Mouse (Mus musculus): ENCODE measurements at regions not wholly inside any gene's neighbourhood (a gene's known extent, or its start where the extent isn't known, plus 50 kb on each side); places are given as distances from the start of the nearest gene placed in this dataset.

DNA sequence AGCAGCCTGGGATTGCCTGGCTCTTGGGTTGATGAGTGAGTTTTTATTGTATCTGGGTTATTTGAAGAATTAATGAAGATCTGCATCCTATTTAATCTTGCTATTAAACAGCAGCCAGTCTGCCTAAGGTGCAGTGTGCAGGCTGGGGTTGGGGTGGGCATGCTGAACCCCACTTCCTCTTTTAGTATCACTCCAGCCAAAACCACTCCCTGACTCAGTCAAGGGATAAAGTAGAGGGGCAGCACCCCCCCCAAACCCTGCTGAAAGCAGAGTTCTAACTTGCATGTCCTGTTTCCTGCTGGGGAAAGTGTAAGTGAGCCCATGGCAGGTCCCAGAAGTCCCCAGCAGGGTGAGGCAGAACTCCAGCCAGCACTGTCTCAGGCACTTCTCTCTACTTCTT lies 292.7 kb upstream of the Rtl1 start:
- DNase-seq: no peak

GRCm38 (mm10) chr12:109893657-109894056 lies 293.5 kb upstream of the Rtl1 start:
- DNase-seq: no peak

DNA sequence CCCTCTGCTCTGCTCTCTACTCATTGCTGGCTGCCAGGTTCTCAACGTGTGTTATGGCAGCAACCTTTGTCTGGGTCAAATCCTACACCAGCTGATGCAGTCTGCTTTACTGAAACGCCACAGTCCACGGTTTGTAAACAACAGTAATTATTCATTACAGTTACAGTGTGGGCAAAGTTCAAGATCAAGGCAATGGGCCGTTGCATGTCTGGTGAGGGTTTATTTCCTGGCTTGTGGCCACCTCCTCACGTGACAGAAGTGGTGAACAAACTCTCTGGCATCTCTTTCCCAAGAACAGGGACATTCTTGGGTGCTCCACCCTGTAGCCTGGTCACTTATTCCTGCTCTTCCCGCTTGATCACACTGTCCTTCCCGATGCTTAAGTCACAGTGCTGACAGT lies 295.3 kb upstream of the Rtl1 start:
- peak; percentile 6 for DNase-seq

- DNase-seq: no peak
Measured at GRCm38 (mm10) chr12:109896397-109896796, 296.3 kb upstream of the Rtl1 start.

DNA sequence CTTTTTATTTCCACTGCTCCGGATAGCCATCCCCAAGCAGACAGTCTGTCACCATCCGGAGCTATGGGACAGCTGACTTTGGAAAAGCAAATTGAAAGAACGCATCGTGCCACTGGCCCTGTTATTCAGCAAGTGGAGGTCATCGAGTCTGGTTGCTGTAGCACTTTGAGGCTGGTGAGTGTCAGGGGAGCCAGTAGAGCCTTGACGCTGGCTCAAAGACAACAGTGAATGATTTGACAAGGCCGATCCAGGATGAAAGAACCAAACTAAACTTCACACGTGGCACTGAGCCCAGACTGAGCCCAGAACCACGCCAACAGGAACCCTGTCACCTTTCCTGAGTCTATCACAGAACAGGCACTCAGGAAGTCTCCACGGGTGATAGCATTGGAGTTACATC lies 296.8 kb upstream of the Rtl1 start:
- DNase-seq: no peak

DNA sequence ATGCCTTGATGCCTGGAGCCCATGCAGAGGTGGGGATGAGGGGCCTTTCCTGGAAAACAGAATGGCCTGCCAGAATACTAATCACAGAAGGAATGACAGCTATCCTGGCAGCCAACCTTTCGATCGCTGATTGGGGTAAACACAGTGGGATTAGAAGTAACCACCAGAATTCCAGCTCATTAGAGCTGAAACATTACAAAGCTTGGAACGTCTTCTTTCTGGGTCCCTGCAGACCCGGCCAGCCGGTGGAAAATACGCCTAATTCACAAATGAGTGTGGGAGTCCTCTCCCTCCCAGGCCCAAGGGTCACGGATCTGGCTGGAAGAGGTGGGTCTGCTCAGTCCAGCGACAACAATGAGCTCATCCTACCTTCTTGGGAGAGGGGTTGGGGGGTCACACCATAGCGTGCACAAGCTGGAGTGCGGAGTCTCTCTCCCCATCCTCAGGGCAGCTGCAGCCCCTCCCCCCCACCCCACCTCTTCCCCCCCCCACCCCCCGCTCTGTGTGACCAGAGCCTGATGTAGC lies 297.8 kb upstream of the Rtl1 start:
- DNase-seq: no peak

DNA sequence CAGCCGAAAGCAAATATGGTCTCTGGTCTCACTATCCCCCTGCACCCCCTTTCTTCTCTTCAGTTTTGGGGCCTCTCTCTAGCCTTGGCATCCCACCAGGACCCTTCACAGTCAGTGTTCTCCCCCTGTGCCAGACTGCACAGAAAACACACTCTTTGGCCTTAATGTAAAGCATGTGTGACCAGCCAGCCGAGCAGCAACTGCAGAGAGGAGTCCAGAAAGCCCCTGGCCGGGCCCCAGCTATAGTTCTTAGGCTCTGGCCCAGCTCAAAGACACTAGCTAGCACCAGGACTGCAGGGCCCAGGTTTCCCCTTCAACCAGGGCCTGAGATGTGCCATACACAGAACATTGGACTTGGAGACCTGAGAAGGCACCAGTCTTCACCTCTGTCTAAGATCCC lies 299.3 kb upstream of the Rtl1 start:
- no peak for DNase-seq

DNA sequence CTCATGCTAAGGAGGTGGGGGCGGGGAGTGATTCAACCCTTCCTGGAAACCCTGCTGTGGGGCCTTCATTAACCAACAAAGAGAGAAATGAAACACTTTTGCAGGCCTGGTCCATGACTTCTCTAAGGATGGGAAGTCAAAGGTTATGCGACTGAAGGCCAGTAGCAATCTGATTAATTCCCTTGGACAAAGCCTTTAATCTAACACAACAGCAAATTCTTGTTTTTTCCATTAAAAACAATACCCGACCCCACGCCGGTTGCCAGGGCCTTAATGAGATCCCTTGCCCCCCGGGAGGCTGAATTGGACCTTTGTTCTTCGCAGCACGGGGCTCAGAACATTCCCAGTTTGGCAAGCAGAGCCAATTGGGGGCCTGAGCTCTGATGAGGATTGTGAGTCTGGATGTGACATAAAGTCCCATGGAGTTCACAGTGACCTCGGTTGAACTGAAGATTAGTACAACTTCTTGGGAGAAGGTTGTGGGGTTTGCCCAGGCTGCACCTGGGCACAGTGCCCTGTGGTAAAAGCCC lies 310.9 kb upstream of the Rtl1 start:
- no peak for DNase-seq

DNA sequence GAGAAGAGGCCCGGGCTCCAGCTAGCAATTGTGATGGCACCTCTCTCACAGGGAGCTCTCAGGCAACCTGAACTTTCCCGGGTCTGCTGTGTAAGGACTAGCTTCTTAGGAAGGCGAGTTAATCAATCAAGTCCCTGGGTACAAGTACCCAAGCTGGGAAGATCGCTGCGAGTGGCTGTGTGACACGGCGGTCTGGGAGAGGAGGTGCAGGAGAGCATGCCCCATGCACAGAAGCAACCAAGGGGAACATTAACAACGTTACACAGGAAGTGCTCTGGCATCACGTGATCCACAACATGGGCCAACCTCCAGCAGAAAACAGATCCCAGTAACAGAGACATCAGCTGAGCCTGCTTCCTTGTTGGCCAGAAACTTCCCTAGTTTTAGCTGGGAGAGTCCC lies 311.4 kb upstream of the Rtl1 start:
- DNase-seq: no peak

DNA sequence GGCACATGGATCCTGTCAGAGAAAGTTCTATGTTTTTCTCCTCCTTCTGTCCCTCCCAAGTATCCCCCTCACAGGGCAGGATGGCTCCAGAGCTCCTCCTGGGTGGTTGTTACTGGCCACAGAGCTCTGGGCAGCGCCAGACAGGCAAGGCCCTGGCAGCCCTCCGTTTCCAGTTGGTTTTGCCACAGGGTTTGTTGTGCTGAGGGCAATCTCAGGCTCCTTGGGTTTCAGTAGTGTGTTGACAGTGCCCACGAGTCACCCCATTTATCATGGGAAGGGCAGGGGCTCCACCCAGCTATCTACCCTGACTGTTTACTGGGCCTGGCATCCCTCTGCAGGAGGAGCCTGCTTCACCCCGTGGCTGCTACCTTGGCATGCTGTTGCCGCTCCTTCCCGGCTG lies 317.6 kb upstream of the Rtl1 start:
- no peak for DNase-seq

- DNase-seq: no peak
Measured at GRCm38 (mm10) chr12:109918901-109919300, 318.8 kb upstream of the Rtl1 start.

- DNase-seq: no peak
Measured at GRCm38 (mm10) chr12:109922111-109922510, 322.0 kb upstream of the Rtl1 start.

- no peak for DNase-seq
Measured at GRCm38 (mm10) chr12:109925866-109926265, 325.7 kb upstream of the Rtl1 start.

GRCm38 (mm10) chr12:109926643-109927042 lies 326.5 kb upstream of the Rtl1 start:
- peak; percentile 16 for DNase-seq

DNA sequence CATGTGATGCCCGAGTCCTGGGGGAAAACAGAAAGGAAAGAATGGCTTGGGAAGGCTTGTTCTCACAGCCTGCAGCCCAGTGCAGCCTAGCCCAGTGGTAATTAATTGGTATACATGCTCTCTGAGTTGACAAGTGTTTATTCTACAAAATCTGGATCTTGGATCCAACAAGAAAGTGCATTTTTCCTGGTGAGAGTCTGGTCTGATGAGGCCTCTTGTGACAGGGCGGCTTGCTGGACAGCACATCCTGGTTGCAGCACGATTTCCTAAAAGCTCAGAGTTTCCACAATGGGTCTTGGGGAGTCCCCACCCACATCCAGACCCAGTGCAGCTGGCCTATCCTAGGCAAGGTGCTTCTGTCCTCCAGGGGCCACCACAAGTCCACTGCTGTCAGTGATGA lies 332.7 kb upstream of the Dio3 start:
- DNase-seq: no peak

DNA sequence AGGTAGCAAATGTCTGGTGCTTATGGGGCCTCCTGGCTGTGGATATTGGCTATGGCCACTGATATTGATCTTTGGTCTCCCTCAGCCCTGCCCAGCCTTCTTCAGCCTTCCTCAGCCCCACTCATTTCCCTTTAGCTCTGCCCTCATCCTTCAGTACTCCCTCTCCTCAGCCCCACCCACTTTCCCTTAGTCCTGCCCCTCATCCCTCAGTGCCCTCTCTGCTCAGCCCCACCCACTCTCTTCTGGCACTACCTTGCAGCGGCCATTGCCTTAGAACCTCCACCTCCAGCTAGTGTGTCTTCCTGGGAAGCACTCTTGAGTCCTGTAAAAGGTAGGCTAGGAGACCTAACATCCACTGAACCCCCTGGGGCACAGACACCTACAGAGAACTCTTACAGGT lies 331.9 kb upstream of the Dio3 start:
- DNase-seq: no peak

DNA sequence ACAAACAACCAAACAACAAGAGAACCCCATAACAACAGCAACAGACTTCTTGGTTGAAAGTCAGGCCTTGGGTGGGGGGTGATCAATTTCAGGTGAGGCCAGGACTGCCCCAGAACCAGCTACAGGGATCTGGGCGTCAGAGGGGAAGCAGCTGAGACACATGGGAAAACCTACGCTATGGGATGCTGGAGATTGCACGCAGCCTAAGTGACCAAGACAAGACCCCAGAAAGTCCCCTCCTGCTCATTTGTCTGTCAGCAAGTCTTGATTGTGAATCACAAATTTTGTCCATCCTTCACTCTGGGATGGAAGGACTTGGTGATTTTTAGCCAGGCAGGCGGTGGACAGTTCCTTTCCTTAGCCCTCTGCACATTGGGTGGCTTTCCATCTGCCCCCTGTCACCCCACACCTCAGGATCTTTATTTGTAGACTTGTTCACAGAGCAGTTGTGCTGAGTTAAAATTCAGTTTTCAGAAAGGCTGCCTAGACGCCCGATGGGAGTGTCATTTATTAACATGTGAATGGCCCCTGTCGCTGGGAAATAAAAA lies 330.9 kb upstream of the Dio3 start:
- DNase-seq: peak; percentile 21

DNA sequence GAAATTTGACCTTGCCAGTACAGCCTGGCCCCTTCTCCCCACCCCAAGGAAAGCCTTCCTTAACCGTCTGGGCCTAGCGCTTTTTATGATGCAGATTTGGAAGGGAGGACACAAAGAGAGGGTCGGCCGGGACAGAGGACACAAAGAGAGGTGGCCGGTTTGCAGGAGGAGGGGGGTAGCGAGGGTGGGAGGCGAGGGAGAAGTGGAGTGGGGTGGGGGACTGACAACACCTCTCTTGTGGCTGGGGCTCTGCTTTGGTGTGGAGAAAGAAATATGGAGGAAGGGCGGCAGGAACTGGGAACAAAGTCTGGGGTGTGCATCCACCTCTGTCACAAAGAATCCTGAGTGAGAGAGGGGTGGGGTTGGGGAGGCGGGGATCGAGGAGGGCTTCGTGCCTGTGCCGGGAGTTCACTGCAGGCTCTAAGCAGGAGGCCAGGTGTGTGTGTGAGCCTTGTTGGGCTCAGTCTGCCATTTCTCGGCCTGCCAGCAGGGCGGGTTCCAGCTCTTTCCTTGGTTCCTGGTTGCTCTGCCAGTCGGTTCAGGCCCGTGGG lies 330.4 kb upstream of the Dio3 start:
- DNase-seq: no peak

GRCm38 (mm10) chr12:109949231-109949965 lies 329.5 kb upstream of the Dio3 start:
- no peak for DNase-seq

DNA sequence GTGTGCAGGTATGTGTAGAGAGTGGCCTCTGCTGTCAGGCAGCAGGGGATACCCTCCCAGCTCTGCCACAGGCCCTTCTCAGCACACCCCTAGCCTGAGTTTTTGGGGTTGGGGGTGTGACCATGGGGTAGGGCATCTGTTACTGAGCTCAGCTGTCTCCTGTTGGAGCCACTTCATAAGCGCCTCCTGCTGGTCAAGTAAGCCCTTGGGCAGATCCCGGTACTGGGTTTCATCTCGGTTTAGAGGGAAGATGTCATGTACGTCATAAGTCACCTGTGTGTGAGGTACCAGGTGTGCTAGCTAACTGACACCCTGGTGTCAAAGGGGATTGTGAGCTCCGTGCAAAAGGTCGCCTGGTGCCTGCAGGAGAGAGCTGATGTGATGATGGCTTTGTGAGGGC lies 328.2 kb upstream of the Dio3 start:
- no peak for DNase-seq

- DNase-seq: no peak
Measured at GRCm38 (mm10) chr12:109951473-109951872, 327.4 kb upstream of the Dio3 start.

GRCm38 (mm10) chr12:109951884-109952456 lies 326.9 kb upstream of the Dio3 start:
- no peak for DNase-seq

GRCm38 (mm10) chr12:109952933-109953332 lies 325.9 kb upstream of the Dio3 start:
- no peak for DNase-seq

- DNase-seq: no peak
Measured at GRCm38 (mm10) chr12:109957305-109957704, 321.6 kb upstream of the Dio3 start.
